Mouse (Mus musculus) liver, embryonic 18 days (tissue): ENCODE results near the gene Gm16506. TPM values are rescaled to one million over a fixed set of nuclear protein-coding genes. Genes with fewer than 3 reads are reported as not detected.

Experiments used
- polyA plus RNA-seq: library from polyadenylated mRNA; depleted of rRNA; stranded (reverse); fragments of >200 nt; gene quantifications from 2 replicates; pipeline ENCODE4 v1.2.3, GENCODE M21; 2012; rRNA removed

Gene Gm16506
- polyA plus RNA-seq, result not detected in 2 replicates

GRCm38 (mm10) chr14:43727385-43727784 lies at the start of gene Gm16506:
Gm16506 (minus strand) TSS chr14:43727485.

GRCm38 (mm10) chr14:43747566-43747965 lies 20.3 kb upstream of the Gm16506 start, which contains the start of gene Gm6526:
Gm6526 (plus strand) TSS chr14:43747866.

GRCm38 (mm10) chr14:43697621-43698020 lies 29.7 kb downstream of the Gm16506 start, which contains the start of gene Gm7324:
Gm7324 (plus strand) TSS chr14:43697828.

DNA sequence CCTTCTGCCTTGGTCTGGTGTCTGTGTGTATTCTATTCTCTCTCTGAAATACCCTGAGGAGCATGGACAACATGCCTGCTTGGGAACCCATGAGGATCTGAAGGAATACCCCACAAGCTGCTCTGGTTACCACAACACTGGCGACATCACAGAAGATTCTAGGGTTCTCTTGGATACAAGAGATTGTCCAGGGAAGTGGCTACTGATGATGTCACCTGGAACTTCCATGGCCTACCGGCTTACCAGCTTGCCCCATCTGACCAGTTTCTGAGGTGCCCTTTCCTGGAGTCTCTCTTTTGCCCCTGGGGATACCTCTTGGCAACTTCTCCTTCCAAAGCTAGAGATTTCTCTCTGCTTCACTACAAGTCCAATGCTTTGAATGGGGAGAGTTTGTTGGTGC lies 50.2 kb downstream of the Gm16506 start, which contains the start of gene Gm8165:
Gene Gm8165, minus strand, starts transcription at position 101 of the 400 bp plus-strand sequence.

Other genes starting within 250 kb of the Gm16506 start
- not detected in 2 replicates for gene Gm5799, start 183.9 kb downstream of the Gm16506 start, polyA plus RNA-seq
- not detected in 2 replicates for gene Gm17654, start 148.3 kb downstream of the Gm16506 start, polyA plus RNA-seq
- gene Gm10375, start 119.5 kb downstream of the Gm16506 start, polyA plus RNA-seq, result not detected in 2 replicates
- gene Gm8165, start 50.3 kb downstream of the Gm16506 start, polyA plus RNA-seq, result not detected in 2 replicates
- gene Gm7324, start 29.7 kb downstream of the Gm16506 start, polyA plus RNA-seq, result 0.17 and 0.26 TPM in 2 replicates
- gene Gm6526, start 20.4 kb upstream of the Gm16506 start, polyA plus RNA-seq, result not detected in 2 replicates
- not detected in 2 replicates for gene Gm8180, start 57.3 kb upstream of the Gm16506 start, polyA plus RNA-seq
- 36.8 and 54.4 TPM in 2 replicates for gene Ear1, start 148.0 kb upstream of the Gm16506 start, polyA plus RNA-seq
- gene Ear10, start 196.1 kb upstream of the Gm16506 start, polyA plus RNA-seq, result not detected in 2 replicates
- 7.9 and 13.7 TPM in 2 replicates for gene Gm8113, start 197.9 kb upstream of the Gm16506 start, polyA plus RNA-seq
- gene Ang5, start 229.6 kb upstream of the Gm16506 start, polyA plus RNA-seq, result not detected in 2 replicates